Mouse (Mus musculus): ENCODE measurements around the gene Zfp473. TPM values are rescaled to one million over a fixed set of nuclear protein-coding genes. Genes with fewer than 3 reads are reported as not detected.
"Not testable (repeated sequence)": the region's sequence is repeated elsewhere in the genome, so short reads cannot be mapped to it uniquely, and the experiment has no call there.

Gene Zfp473
- 0.82 and 1.7 TPM in 2 replicates for polyA plus RNA-seq (2015; fragmentation: Nextera tagmentation; extraction: Ambion mirVana)

- DNase-seq (ENCODE audit: low spot score) = not testable (repeated sequence)
Measured at GRCm38 (mm10) chr7:44750950-44751349, at the start of gene Zfp473. Zfp473 (minus strand) TSS chr7:44751050.

- DNase-seq (ENCODE audit: low spot score) = no peak
Measured at GRCm38 (mm10) chr7:44792781-44793180, 41.9 kb upstream of the Zfp473 start.

GRCm38 (mm10) chr7:44790066-44790465 is 39.2 kb upstream of the Zfp473 start:
- DNase-seq (ENCODE audit: low spot score) = no peak

- no peak for DNase-seq (ENCODE audit: low spot score)
Measured at GRCm38 (mm10) chr7:44789531-44789930, 38.7 kb upstream of the Zfp473 start.

- no peak for DNase-seq (ENCODE audit: low spot score)
Measured at GRCm38 (mm10) chr7:44780101-44780500, 29.3 kb upstream of the Zfp473 start.

- no peak for DNase-seq (ENCODE audit: low spot score)
Measured at GRCm38 (mm10) chr7:44776849-44777498, 26.1 kb upstream of the Zfp473 start.

GRCm38 (mm10) chr7:44772591-44773204 is 21.8 kb upstream of the Zfp473 start:
- peak; percentile 42 for DNase-seq (ENCODE audit: low spot score)

GRCm38 (mm10) chr7:44770046-44770578 is 19.3 kb upstream of the Zfp473 start:
- peak; percentile 37 for DNase-seq (ENCODE audit: low spot score)

GRCm38 (mm10) chr7:44768129-44768528 is 17.3 kb upstream of the Zfp473 start:
- no peak for DNase-seq (ENCODE audit: low spot score)

GRCm38 (mm10) chr7:44760366-44760765 is 9.5 kb upstream of the Zfp473 start:
- no peak for DNase-seq (ENCODE audit: low spot score)

- no peak for DNase-seq (ENCODE audit: low spot score)
Measured at GRCm38 (mm10) chr7:44757164-44757563, 6.3 kb upstream of the Zfp473 start.

GRCm38 (mm10) chr7:44748101-44749044 is 2.5 kb downstream of the Zfp473 start, which contains the start of gene Vrk3:
Vrk3 (plus strand) TSS chr7:44748413.
- DNase-seq (ENCODE audit: low spot score) = peak; percentile 95

GRCm38 (mm10) chr7:44747115-44747514 is 3.7 kb downstream of the Zfp473 start:
- DNase-seq (ENCODE audit: low spot score) = no peak

- DNase-seq (ENCODE audit: low spot score) = peak; percentile 85
Measured at GRCm38 (mm10) chr7:44745076-44745475, 5.8 kb downstream of the Zfp473 start.

- no peak for DNase-seq (ENCODE audit: low spot score)
Measured at GRCm38 (mm10) chr7:44744270-44744669, 6.6 kb downstream of the Zfp473 start.

- peak; percentile 13 for DNase-seq (ENCODE audit: low spot score)
Measured at GRCm38 (mm10) chr7:44741361-44741760, 9.5 kb downstream of the Zfp473 start.

- DNase-seq (ENCODE audit: low spot score) = no peak
Measured at GRCm38 (mm10) chr7:44733723-44734122, 17.1 kb downstream of the Zfp473 start.

GRCm38 (mm10) chr7:44728082-44728975 is 22.5 kb downstream of the Zfp473 start:
- DNase-seq (ENCODE audit: low spot score) = no peak

- no peak for DNase-seq (ENCODE audit: low spot score)
Measured at GRCm38 (mm10) chr7:44727151-44727550, 23.7 kb downstream of the Zfp473 start.

- DNase-seq (ENCODE audit: low spot score) = peak; percentile 17
Measured at GRCm38 (mm10) chr7:44726343-44726742, 24.5 kb downstream of the Zfp473 start.
